Mouse (Mus musculus) pancreas, adult 10 weeks (tissue): Measurements from ENCODE around the gene Atp7b. TPM values are rescaled to one million over a fixed set of nuclear protein-coding genes. Genes with fewer than 3 reads are reported as not detected.

Experiments
- polyA plus RNA-seq: library from polyadenylated mRNA; stranded (reverse); fragments of 350-450 nt; fragmentation: Illumina TruSeq; extraction: RNeasy Lipid Tissue Mini Kit (QIAGEN cat#74804); gene quantifications from one replicate; pipeline ENCODE4 v1.2.3, GENCODE M21; 2015; ENCODE audit warnings: low read depth, low replicate concordance; ENCODE audit not compliant: insufficient read depth

Gene Atp7b
- polyA plus RNA-seq = 0.17 TPM

DNA sequence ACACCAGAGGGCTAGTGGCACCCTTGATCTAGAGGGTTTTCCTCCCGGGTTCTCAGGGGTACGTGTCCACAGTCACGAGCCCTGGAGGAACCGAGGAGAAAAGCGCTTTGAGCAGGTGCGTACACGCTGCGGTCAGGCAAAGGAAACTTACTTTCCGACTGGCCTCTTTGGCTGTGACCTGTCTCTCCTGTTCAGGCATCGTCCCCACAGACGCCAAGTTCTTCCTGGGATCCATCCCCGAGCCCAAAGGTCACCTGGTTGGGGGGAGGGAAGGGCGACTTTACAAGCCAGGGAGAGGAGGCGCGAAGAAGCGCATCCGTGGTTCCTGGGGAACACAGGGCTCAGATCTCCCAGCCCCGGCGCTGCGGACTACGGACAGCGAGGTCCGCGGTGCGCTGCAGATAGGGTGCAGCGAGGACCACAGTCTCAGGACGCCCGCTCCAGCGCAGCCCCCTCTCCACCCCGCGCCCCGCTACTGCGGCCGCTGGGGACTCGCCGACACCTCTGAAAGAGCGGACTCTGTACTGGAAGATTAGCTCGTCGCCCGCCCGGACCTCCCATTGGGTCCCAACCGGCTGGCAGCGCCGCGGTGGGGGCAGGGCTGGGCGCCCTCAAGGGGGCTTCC, at the start of gene Atp7b:
Atp7b (minus strand) TSS at position 485 of the 625 bp plus-strand sequence.

GRCm38 (mm10) chr8:22060446-22060889, 363 bp upstream of the Atp7b start, which contains the start of gene Alg11:
Alg11 (plus strand) TSS chr8:22060721.

GRCm38 (mm10) chr8:21969475-21969874, 90.6 kb downstream of the Atp7b start, which contains the start of gene Ccdc70:
Ccdc70 (plus strand) TSS chr8:21969775.

DNA sequence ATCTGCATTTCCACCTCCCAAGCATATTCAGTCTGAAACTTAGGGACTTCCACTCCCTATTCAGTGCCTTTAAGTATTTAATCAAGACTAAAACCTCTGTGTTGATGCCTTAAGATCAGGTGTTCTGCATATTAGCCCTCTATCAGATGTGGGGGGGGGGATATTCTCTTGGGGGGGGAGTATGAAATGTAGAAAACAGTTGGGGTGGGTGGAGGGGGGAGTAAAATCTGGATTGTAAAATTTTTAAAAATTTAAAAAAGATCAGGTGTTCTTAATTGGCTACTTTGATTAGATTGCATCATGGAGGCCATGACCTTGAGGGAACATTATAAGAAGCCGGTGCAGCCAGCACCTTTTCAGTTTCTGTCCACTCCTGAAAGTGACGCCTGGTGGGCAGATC, 101.7 kb downstream of the Atp7b start, which contains the start of gene Fam90a1a:
Fam90a1a (plus strand) TSS at position 301 of the 400 bp plus-strand sequence.

GRCm38 (mm10) chr8:21946462-21946861, 113.6 kb downstream of the Atp7b start, which contains the start of gene Defb13:
Defb13 (plus strand) TSS chr8:21946762.

Other genes with a start within 250 kb of the Atp7b start
- not detected for gene Defb50, start 236.8 kb downstream of the Atp7b start, polyA plus RNA-seq
- not detected for gene Defb2, start 220.4 kb downstream of the Atp7b start, polyA plus RNA-seq
- gene Defb10, start 201.4 kb downstream of the Atp7b start, polyA plus RNA-seq = not detected
- gene Defb9, start 174.9 kb downstream of the Atp7b start, polyA plus RNA-seq = not detected
- gene Defb11, start 153.9 kb downstream of the Atp7b start, polyA plus RNA-seq = not detected
- gene Defb15, start 127.6 kb downstream of the Atp7b start, polyA plus RNA-seq = not detected
- not detected for gene Defb35, start 122.0 kb downstream of the Atp7b start, polyA plus RNA-seq
- gene Defb13, start 113.5 kb downstream of the Atp7b start, polyA plus RNA-seq = not detected
- gene Fam90a1a, start 101.6 kb downstream of the Atp7b start, polyA plus RNA-seq = not detected
- not detected for gene Ccdc70, start 90.5 kb downstream of the Atp7b start, polyA plus RNA-seq
- 2.9 TPM for gene Alg11, start 416 bp upstream of the Atp7b start, polyA plus RNA-seq
- not detected for gene Nek5, start 64.7 kb upstream of the Atp7b start, polyA plus RNA-seq
- gene Nek3, start 106.1 kb upstream of the Atp7b start, polyA plus RNA-seq = 2.4 TPM
- gene Ckap2, start 125.5 kb upstream of the Atp7b start, polyA plus RNA-seq = not detected
- 10.0 TPM for gene Vps36, start 132.5 kb upstream of the Atp7b start, polyA plus RNA-seq
- 2.5 TPM for gene Thsd1, start 167.0 kb upstream of the Atp7b start, polyA plus RNA-seq
- not detected for gene Tpte, start 223.1 kb upstream of the Atp7b start, polyA plus RNA-seq